26 mouse cellular contexts compared by ENCODE assay signal in genomic region chr2:28995436-28995835, GRCm38 (mm10). TPM values are rescaled to one million over a fixed set of nuclear protein-coding genes. Genes with fewer than 3 reads are reported as not detected.
A peak's percentile ranks its signal among the peaks of the same experiment; 100 is the strongest.
DNase-seq lines count a peak whose midpoint lies in the region; ATAC-seq and TF ChIP-seq lines count a peak whose summit lies in the region.
"Had no signal": no experiment of that assay in that cellular context is flagged by ENCODE, and none has a peak within 500 bp of the region (broad histone marks: within the 10 kb centered on the region; RNA-seq: fewer than 3 reads in every experiment).

No protein-coding gene starts in this region.

- TF ChIP-seq POLR2A in brain, embryonic 14.5 days (IDR thresholded peaks at IDR 0.05; ENCODE audit: borderline replicate concordance, extremely low read depth, insufficient read depth, insufficient read length, poor library complexity, severe bottlenecking): no peak

- no peak overlapping the region for H3K4me2 ChIP-seq in hindbrain, embryonic 13.5 days
- H3K4me2 ChIP-seq in hindbrain, postnatal 0 days (ENCODE audit: low read depth, low read length): no peak overlapping the region
- H3K4me2 ChIP-seq in neural tube, embryonic 15.5 days: no peak overlapping the region
- H3K4me2 ChIP-seq: embryonic facial prominence, embryonic 15.5 days; forebrain, embryonic 15.5 days; heart, embryonic 11.5 days; intestine, embryonic 15.5 days; limb, embryonic 15.5 days; lung, embryonic 14.5 days; neural tube, embryonic 12.5 days had no signal

- TF ChIP-seq CTCF in brain, embryonic 14.5 days (IDR thresholded peaks at IDR 0.05; ENCODE audit: borderline replicate concordance, extremely low read depth, insufficient read depth, insufficient read length): no peak
- no peak for TF ChIP-seq CTCF in hindbrain, postnatal 0 days (IDR thresholded peaks at IDR 0.05; ENCODE audit: low read depth)

- H3K9ac ChIP-seq in hindbrain, embryonic 13.5 days: no peak overlapping the region
- H3K9ac ChIP-seq in hindbrain, postnatal 0 days (replicated peaks; ENCODE audit: low read length): no peak overlapping the region
- no peak overlapping the region for H3K9ac ChIP-seq in neural tube, embryonic 15.5 days (replicated peaks)
- H3K9ac ChIP-seq: embryonic facial prominence, embryonic 15.5 days; forebrain, embryonic 15.5 days; intestine, embryonic 15.5 days; limb, embryonic 15.5 days; liver, embryonic 14.5 days; lung, embryonic 14.5 days; neural tube, embryonic 12.5 days had no signal

- 0 out of 2 replicates have a peak, but pooled peaks have one; percentile 34 for ATAC-seq in hindbrain, embryonic 13.5 days (ENCODE audit: low FRiP score)
- ATAC-seq in hindbrain, postnatal 0 days: peak; percentile 44; the same call in 1 of the 2 replicates
- ATAC-seq in neural tube, embryonic 15.5 days (ENCODE audit: low FRiP score): no peak
- ATAC-seq: forebrain, embryonic 15.5 days; intestine, embryonic 15.5 days had no signal

- H3K27ac ChIP-seq in hindbrain, embryonic 13.5 days: peak overlapping the region; percentile 61
- no peak overlapping the region for H3K27ac ChIP-seq in hindbrain, embryonic 10.5 days
- no peak overlapping the region for H3K27ac ChIP-seq in hindbrain, postnatal 0 days
- peak overlapping the region; percentile 60 for H3K27ac ChIP-seq in neural tube, embryonic 15.5 days (replicated peaks)
- H3K27ac ChIP-seq: embryonic facial prominence, embryonic 15.5 days; forebrain, embryonic 15.5 days; intestine, embryonic 15.5 days; limb, embryonic 15.5 days; liver, embryonic 14.5 days; neural tube, embryonic 12.5 days had no signal

- 24% methylated on average over 4 of the region's 4 CpGs for WGBS in hindbrain, embryonic 13.5 days
- WGBS in hindbrain, embryonic 10.5 days: 48% methylated on average over 4 of the region's 4 CpGs
- 39% methylated on average over 4 of the region's 4 CpGs for WGBS in hindbrain, postnatal 0 days
- 46% methylated on average over 4 of the region's 4 CpGs for WGBS in neural tube, embryonic 15.5 days

- peaks cover 37% of the 10 kb centered on the region for H3K4me1 ChIP-seq in hindbrain, embryonic 13.5 days (replicated peaks)
- H3K4me1 ChIP-seq in hindbrain, embryonic 10.5 days (replicated peaks): peaks cover 27% of the 10 kb centered on the region
- H3K4me1 ChIP-seq in hindbrain, postnatal 0 days (ENCODE audit: insufficient read depth, low read length): peaks cover 5% of the 10 kb centered on the region; the same call in 1 of the 2 replicates
- H3K4me1 ChIP-seq in neural tube, embryonic 15.5 days: peaks cover 33% of the 10 kb centered on the region
- H3K4me1 ChIP-seq: embryonic facial prominence, embryonic 15.5 days; intestine, embryonic 15.5 days; limb, embryonic 15.5 days had no signal

- H3K4me3 ChIP-seq in hindbrain, embryonic 13.5 days: no peak overlapping the region
- no peak overlapping the region for H3K4me3 ChIP-seq in hindbrain, embryonic 10.5 days
- no peak overlapping the region for H3K4me3 ChIP-seq in hindbrain, postnatal 0 days (ENCODE audit: low read length)
- no peak overlapping the region for H3K4me3 ChIP-seq in neural tube, embryonic 15.5 days (replicated peaks)
- H3K4me3 ChIP-seq: embryonic facial prominence, embryonic 15.5 days; forebrain, embryonic 15.5 days; intestine, embryonic 15.5 days; limb, embryonic 15.5 days; neural tube, embryonic 12.5 days had no signal

- H3K9me3 ChIP-seq in hindbrain, embryonic 13.5 days: no peaks in the 10 kb centered on the region
- no peaks in the 10 kb centered on the region for H3K9me3 ChIP-seq in hindbrain, embryonic 10.5 days
- no peaks in the 10 kb centered on the region for H3K9me3 ChIP-seq in hindbrain, postnatal 0 days (ENCODE audit: low read length)
- H3K9me3 ChIP-seq in neural tube, embryonic 15.5 days (replicated peaks): no peaks in the 10 kb centered on the region
- H3K9me3 ChIP-seq: embryonic facial prominence, embryonic 15.5 days; forebrain, embryonic 15.5 days; intestine, embryonic 15.5 days; limb, embryonic 15.5 days; neural tube, embryonic 12.5 days had no signal

- H3K27me3 ChIP-seq in hindbrain, embryonic 13.5 days: peaks cover 26% of the 10 kb centered on the region
- peaks cover 49% of the 10 kb centered on the region for H3K27me3 ChIP-seq in hindbrain, embryonic 10.5 days (ENCODE audit: insufficient read depth, poor library complexity, severe bottlenecking)
- no peaks in the 10 kb centered on the region for H3K27me3 ChIP-seq in hindbrain, postnatal 0 days (ENCODE audit: insufficient read depth, low read length)
- peaks cover 7% of the 10 kb centered on the region; the same call in 1 of the 2 replicates for H3K27me3 ChIP-seq in neural tube, embryonic 15.5 days (replicated peaks)
- H3K27me3 ChIP-seq: intestine, embryonic 15.5 days; limb, embryonic 15.5 days had no signal

- no peaks in the 10 kb centered on the region for H3K36me3 ChIP-seq in hindbrain, embryonic 13.5 days
- no peaks in the 10 kb centered on the region for H3K36me3 ChIP-seq in hindbrain, embryonic 10.5 days
- no peaks in the 10 kb centered on the region for H3K36me3 ChIP-seq in hindbrain, postnatal 0 days (ENCODE audit: insufficient read depth, low read length)
- H3K36me3 ChIP-seq in neural tube, embryonic 15.5 days: no peaks in the 10 kb centered on the region
- H3K36me3 ChIP-seq: embryonic facial prominence, embryonic 15.5 days; forebrain, embryonic 15.5 days; intestine, embryonic 15.5 days; limb, embryonic 15.5 days; neural tube, embryonic 12.5 days had no signal

- no peak for DNase-seq in hindbrain, embryonic 10.5 days (ENCODE audit: low spot score)
- DNase-seq in brain, embryonic 14.5 days (ENCODE audit: low read depth): peak; percentile 71
- peak; percentile 65 for DNase-seq in hindbrain, postnatal 0 days (ENCODE audit: low spot score)
- no peak for DNase-seq in layer of hippocampus, adult 18-20 months (ENCODE audit: low spot score in 2 of 2)
- no peak for DNase-seq in gastrocnemius, adult 8-10 months (ENCODE audit: low spot score in 2 of 2)
- DNase-seq: adrenal gland, adult 8-10 months; cerebellum, adult 2 months; gastrocnemius, postnatal 14 days; heart, adult 11 months; kidney, adult 8-10 months; kidney, postnatal 36 days; lung, embryonic 14.5 days; right cerebral cortex, postnatal 14 days had no signal

RNA-seq across cellular contexts. Expression of gene Cfap77, which starts 59.4 kb away (rescaled TPM):
- 0.18 and 0.22 TPM in 2 replicates for polyA plus RNA-seq in hindbrain, embryonic 13.5 days (2015; fragmentation: Nextera tagmentation; extraction: Ambion mirVana)
- polyA plus RNA-seq in hindbrain, embryonic 10.5 days (2016; fragmentation: Nextera tagmentation; extraction: Ambion mirVana): 0.51 and 0.61 TPM in 2 replicates
- polyA plus RNA-seq in brain, embryonic 14.5 days (2012; rRNA removed): 0.79 and 1.8 TPM in 2 replicates
- total RNA-seq in hindbrain, postnatal 0 days (2014; rRNA removed): 0.58 and 0.83 TPM in 2 replicates
- polyA plus RNA-seq in hindbrain, postnatal 0 days (2015; fragmentation: Nextera tagmentation; extraction: Ambion mirVana): 0.96 and 1.1 TPM in 2 replicates
- polyA plus RNA-seq in neural tube, embryonic 15.5 days (2015; fragmentation: Nextera tagmentation; extraction: Ambion mirVana): 0.47 and 0.49 TPM in 2 replicates
- 1 to 10 TPM; 1.2 to 1.6 TPM for total RNA-seq in layer of hippocampus, adult 18-20 months (2021)
- total RNA-seq in gastrocnemius, adult 8-10 months (2022): not detected
- total RNA-seq: common myeloid progenitor, adult 5-6 weeks; gastrocnemius, postnatal 14 days; hematopoietic stem cell, adult 5-6 weeks; left cerebral cortex, adult 18-20 months; megakaryocyte, adult 5-6 weeks had no signal
- polyA plus RNA-seq: forebrain, embryonic 15.5 days had no signal

Comparison
In these comparisons a context has a peak if more than half of its experiments do, and no peak if none do; other contexts are left out.
1. H3K27ac ChIP-seq: peak in hindbrain, embryonic 13.5 days (single experiment) and neural tube, embryonic 15.5 days (single experiment); none in hindbrain, embryonic 10.5 days (single experiment) and hindbrain, postnatal 0 days (single experiment).
2. DNase-seq: peak in brain, embryonic 14.5 days (single experiment) and hindbrain, postnatal 0 days (single experiment); none in hindbrain, embryonic 10.5 days (single experiment), layer of hippocampus, adult 18-20 months (0 of 2) and gastrocnemius, adult 8-10 months (0 of 2).